Mouse (Mus musculus): Measurements from ENCODE around the gene BC052040.

BC052040 gene

DNA sequence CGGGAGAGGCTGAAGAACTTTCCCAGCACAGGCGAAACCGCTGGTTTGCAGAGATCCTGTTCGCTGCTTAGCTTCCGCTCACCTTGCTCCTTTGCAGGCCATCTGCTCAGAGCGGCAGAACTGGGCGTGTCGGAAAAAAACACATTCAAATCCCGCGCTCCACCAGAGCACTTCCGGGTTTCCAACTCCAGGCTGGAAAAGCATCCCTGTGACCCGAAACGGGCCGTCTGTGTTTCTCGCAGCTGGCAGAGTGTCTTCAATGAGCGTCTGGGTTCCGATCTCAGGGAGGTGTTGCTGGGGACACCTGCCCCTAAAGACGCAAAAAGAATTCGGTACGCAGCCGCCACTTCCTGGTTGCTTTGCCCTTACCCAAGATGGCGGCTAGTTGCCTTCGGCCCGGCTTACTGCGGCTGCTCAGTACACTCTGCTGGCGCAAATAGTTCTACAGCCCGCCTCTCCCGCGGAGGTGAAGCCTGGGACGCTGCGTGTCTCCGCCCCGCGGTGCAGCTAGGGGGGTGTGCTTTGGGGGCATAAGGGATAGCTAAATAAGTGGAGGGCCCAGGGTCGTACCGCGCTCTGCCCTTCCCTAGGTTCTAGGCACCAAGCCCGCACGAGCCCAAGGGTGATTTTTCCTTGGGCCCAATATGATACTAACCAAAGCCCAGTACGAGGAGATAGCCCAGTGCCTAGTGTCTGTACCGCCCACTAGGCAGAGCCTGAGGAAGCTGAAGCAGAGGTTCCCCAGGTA lies at the start of gene BC052040:
Gene BC052040, plus strand, starts transcription at position 476 of the 748 bp plus-strand sequence.
- DNase-seq, result peak; percentile 90

DNA sequence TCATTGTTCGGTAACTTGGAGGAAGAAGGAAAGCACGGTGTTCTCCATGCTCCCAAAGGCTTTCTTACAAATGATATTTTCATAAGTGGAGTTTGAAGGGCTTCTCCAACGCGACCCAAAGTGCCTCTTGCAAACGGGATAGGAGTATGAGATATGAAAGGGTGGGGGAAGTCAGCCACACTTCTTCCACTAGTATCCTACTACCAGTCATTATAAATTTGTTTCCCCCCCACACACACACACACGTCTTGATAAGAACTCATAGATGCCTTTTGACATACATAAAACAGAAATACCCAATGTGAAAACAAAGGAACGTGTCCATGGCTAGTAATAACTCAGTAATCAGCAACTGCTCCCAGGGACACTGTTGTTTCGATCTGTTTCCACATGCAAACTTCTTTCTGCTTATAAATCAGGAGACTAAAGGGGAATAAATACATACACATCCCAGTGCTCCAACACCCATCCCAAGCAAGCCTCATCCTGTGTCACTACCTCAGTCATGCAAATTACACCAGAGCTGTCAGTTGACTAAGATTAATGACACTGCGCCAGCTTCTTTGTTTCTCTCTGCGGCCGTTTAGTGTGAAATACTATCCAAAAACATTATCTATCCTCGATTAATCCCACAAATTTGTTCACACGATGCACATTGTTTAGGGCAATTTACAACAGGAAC lies 43.4 kb upstream of the BC052040 start:
- no peak for DNase-seq

DNA sequence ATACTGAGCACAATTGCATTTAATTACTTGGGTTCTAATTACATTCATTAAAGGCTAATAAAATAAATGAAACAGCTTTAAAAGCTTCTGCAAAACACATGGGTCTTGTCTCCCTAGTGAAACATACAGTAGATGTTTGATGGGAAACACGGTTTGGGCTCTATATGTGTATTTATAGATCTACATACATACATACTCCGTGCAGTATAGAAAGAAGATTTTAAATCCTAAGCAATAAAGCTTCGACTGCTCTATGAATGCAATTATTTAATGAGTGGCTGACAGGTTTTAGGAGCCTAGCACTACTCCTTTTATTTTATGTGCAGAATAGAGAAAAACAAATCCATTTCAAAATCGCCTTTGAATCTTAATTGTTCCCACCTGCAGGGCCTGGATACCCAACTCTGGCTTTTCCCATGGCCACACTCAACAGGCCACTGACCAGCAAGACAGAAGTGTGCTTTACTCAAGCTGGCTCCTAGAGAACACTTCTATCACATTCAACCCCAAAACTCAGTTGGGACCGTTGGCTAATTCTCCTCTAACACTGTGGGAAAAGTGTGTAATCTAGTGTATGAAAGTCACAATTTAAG lies 42.7 kb upstream of the BC052040 start:
- DNase-seq, result no peak

DNA sequence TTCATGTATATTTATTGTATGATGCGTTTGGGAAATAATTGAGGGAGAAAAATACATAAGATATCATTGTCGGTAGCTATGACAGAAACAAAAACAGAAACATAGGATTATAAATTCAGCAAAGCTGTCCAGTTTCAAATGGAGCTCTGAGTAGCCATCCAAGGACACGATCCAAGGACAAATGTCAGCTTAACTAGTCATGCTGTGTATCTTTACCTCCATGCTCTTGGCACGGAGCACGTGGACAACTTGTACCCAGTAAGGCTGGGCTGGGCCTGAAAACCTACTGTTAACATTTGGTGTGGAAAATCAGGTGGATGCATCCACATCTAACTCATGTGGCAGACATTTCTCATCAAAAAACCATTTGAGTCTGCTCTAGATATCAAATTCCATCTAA lies 41.8 kb upstream of the BC052040 start:
- no peak for DNase-seq

DNA sequence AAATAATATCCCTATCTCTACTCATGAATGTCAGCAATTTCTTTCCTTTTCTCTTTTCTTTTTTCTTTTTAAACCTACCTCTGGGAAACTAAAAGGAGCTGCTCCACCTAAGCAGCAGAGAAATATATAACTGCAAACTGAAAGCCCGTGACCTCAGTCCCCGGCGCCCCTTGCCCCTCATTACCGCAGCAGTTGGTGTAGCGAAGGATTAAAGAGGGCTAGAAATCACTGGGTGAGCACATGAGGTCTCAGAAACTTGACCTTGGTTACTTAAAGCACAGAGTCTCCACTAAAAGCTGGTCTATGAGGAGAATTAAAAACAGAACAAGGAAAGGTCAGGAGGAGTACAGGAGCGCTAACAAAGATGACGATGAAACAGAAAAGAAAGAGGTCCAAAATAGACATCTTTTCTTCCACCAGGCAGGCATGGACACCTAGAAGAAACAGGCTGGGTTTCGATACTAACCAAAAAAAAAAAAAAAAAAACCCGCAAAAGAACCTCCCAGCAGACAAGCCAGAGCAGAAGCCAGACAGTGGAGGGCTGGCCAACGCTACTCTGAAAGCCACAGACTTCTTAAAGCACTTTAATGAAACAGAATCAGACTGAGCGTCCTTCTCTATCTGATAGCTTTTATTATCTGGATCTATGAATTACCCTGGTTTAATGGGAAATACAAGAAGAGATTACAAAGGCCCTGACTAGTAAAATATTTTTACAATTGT lies 39.0 kb upstream of the BC052040 start:
- no peak for DNase-seq

DNA sequence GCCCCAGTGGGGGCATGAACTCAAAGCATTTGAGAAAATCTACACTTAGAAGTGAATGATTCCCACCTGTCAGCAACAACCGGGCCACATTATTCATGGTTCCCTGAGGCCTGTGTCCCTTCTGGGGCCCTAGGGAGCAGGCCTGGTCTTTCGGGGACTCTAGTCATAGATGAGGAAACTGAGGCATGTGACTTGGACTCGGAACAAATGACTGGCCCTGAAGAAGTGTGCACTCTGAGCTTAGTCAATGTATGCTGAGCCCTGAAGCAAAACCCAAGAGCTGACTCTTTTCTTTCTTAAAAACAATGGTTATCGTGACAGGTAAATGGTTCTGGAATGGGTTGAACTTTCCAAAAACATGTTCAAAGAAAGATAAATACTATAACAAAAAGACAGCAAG lies 38.3 kb upstream of the BC052040 start:
- no peak for DNase-seq

DNA sequence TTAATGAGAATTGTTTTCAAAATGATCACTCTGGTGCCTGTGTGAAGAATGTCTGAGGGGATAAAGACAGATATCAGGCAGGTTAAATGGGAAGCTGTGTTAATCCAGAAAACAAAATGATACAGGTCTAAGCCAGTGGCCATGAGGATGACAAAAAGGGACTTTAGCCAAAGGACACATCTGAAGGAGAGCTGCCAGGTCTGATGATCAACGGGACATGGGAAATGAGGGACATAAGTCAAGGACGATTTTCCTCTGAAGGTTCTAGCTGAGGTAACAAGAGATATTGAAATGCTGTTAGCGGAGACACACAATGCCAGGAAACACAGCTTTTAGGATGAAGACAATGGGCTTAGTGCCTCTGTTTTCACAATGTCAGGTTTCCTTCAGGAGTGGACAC lies 29.6 kb upstream of the BC052040 start:
- DNase-seq, result no peak

DNA sequence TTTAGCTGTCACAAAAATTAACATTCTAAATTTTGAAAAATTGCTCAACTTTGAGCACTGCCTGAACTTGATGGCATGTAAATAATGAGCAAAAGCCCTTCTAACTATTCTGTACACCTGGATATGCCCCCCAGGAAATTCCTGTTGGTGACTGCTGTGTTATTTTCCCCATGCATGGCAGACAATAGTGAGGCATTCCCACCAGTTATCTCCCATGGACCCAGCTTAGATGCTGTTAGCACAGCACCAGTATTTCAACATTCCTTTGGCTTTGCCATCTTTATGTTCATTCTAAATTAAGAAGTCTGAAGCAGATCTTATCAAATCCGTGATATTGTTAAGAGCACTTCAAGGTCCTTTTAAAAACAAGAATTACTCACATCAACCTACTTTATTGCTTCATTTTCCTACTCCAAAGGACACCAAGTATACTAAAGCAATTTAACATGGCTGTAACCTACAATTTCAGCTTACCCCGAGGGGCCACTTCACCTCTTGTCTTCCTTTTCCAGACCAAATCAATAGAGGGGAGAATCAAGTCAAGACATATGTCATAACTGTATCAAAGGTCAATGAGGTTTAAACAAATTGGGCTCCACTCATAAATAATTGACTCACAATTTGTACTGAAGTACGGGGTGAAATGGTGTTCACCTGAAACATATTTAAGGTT lies 19.2 kb upstream of the BC052040 start:
- DNase-seq, result no peak

DNA sequence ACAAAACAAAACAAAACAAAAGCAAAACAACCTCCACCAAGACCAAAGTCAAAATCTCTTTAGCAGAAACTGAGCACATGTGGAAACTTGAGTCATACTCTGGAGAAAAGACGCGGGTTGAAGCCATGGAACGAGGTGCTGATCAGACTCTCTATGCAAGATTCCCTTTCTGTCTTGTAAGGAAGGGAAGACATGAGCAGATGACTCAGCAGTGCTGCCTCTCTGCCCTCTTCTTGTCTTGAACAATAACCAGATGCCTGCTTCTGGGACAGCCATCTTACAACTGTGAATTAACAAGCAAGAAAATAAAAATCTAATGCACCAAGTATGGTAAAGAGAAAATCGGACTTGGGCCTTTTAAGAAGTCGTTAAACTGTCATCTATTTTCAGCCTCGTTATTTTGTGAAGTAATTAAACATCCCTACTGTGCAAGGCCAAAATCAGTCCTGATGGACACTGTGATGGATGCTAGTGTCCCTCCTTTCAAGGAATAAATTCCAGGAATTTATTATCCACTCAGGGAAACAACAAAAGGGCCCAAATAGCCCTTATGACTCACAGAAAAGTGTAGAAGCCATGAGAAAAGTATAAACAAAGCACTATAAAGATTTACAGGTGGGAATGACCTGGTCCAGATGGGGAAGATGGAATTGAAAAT lies 18.0 kb upstream of the BC052040 start:
- no peak for DNase-seq

DNA sequence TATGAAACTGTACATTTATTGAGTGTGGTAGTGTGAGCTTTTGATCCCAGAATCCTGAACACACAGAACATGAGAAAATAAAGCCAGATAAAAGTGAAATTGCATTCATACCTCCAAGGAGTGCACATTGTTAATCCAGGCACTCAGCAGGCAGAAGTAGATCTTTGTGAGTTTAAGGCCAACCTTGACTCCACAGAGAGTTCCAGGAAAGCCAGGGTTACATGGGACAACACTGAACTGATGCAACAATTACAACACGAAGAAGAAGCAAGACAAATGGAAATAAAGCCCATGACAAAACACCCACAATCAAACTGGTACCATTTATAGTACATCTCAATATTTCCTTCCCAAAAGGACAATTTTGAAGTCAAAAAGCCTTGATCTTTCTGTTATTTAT lies 9.5 kb upstream of the BC052040 start:
- no peak for DNase-seq

DNA sequence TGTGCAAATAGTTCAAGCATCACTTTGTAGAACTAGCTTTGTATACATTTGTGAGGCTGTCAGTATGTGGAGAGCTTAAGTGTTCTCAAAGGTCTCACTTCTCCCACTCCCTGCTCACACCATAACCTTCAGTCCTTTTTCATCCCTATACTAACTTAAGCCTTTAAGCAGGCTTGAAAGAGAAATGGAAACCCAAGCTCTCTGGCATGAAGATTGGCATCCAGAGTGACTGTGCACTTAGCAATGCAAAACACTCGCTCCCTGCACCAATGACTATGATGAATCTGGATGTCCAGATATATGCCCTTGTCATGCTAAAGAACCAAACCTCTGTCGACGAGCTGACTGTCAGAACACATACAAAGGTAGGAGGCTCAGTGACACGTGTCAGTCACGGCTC lies 6.7 kb upstream of the BC052040 start:
- no peak for DNase-seq

DNA sequence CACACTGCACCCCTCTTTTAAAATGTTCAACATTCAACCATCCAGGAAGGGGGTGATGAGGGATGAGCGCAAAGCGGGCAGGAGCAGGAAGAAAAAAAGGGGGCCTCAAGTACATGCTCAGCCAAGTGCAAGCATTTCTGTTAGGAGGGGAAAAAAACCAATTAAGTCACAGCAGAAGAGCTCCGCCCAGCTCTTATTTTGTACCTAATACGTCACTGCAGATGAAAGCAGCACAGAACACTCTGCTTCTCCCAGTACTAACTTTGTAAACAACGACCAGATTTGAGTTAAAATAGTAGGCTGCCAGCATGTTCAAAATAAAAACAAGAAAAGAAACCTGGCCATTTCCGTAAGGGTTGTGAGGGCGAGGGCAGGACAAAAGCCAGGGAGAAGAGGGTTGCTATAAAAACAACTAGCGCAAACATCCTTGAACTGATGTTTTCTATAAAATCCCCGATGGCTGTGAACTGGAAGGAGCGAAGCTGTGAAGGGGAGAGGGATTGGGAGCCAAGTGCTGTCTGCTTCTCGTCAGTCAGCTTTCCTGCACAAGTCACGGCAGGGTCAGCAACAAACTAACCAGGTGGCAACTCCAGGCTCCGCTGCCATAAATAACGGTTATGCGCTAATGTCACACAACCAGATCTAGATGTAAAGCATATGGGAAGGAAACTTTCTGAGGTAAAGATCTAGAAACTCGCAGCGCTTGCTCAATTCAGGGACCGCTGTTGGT lies 2.2 kb upstream of the BC052040 start:
- DNase-seq, result no peak

DNA sequence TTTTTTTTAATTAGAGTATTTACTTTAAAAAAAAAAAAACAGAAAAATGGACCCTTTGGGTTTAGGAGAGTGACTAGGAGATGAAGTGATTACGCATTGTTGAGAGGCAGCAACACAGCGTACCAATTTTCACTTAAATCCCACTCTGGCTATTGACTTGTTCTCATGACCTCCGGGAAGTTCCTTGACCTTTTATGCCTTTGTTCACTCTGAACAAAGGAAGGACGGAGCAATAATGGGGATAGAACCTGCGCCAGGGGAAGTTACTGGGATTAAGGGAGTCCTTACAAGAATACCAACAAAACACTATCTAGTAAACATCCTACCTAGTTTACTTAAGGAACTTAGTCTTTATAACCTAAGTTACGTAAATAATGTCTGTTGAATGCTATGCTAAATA lies 1.5 kb upstream of the BC052040 start:
- DNase-seq, result no peak

DNA sequence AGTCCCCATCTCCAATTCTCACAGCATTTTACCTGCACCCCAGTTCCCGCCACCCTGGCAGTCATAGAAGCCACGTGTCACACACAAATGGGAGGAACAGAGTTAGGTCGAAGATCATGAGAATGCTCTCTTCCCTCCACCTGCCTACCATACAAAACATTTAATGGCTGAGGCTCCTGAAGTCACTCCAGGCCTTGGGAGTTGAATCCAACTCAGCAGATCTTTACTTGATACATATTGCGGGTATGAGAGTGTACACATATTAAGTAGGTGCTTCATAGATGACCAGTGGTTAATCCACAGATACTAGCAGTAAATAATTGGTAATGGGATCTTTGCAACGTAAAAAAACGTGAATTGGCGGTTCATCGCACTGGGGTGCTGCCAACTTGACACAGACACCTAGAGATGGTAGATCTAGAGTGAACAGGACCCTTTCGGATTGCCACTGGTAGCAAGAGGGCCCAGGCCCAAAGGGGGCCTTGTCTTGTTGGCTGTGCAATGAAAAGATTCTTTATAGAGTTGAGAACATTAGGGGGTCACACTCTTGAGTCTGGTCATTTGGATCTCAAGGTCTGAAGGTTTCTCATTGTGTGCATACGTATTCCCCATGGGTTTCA lies 583 bp downstream of the BC052040 start:
- no peak for DNase-seq

DNA sequence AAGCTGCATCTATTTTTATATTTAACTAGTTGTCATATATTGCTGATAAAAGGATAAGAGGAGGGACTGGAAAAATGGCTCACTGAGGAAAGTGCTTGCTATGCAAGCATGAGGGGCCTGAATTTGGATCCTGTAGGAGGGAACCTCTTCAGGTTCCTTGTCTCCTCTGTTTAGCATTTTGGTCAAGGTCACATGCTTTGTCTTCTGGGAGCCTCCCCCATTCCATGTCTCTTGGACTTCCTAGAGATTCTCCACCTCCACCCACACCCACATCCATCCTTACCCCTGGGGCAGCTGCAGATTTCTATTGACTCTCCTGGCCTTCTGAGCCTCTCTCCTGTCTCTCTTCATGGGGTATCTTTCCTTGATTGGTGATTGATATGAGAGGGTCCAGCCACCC lies 2.3 kb downstream of the BC052040 start:
- no peak for DNase-seq

DNA sequence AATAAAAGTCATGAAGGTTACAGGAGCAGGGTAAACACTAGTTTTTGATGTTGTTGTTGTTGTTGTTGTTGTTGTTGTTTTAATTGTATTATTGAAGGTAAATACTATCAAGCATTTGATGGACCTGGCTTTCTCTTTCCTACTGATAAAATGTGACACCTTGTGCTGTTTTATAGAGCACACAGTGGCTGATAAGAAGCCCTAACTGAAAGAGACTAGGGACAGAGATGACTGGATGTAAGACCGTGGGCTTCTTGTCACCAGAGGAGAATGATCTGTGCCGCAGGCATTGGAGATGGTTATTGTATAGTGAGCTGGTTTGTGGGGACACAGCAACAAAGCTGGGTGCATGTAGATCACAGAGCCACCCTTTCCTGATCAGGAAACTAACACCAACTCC lies 9.1 kb downstream of the BC052040 start:
- no peak for DNase-seq

DNA sequence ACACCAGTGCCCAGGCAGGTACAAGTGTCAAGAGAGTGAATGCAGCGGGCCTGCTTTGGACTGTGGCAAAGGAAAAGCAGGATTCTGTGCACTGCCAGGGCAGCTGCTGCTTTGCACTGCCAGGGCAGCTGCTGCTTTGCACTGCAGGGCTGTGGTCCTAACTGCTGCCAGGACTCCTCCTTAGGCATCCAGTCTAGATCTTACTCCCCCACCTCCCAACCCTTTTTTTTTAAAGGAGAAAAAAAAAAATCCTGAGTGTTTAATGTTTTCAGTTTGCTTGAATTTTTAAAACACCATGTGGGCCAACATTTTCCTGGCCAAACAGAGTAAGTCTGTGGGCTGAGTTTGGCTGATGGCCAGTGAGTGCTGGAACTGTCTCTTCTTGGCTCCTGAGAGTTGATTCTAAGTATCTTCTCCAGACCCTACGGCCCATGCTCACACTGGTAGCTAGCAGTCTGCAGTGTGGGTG lies 11.2 kb downstream of the BC052040 start:
- DNase-seq, result no peak

DNA sequence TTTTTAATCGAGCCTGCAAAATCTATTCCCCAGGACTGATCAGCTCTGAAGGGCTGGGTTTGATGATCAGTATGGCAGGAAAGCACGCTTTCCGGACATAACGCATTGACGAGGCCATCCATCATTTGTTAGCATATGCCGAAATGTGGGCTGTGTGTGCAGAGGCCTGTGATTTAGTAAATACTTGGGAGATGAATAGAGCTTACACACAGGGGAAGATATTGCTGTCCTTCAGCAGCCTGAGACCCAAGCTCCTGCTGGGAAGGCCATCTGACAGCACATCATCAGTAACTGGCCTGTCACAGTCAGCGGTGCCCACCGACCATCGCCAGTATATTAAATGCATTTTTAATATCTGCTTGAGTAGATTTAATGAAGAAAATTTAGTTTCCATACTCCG lies 15.5 kb downstream of the BC052040 start:
- DNase-seq, result no peak

DNA sequence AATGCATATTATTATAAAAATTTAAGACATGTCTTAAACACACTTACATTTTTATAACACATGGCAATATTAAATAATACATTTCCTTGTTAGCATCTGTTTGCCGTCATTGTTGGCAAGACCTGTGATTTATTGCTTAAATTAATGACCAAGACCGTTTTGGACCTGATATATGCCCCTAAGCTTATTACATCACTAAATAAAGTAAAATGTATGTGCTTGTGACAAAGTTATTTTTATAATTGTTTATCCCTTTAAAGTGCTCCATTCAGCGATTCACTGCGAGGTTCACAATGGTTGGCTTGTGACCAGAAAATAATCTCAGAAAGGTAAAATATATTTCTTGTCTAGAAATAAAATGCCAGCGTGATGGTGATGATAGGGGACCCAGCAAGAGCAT lies 16.8 kb downstream of the BC052040 start:
- DNase-seq, result no peak

DNA sequence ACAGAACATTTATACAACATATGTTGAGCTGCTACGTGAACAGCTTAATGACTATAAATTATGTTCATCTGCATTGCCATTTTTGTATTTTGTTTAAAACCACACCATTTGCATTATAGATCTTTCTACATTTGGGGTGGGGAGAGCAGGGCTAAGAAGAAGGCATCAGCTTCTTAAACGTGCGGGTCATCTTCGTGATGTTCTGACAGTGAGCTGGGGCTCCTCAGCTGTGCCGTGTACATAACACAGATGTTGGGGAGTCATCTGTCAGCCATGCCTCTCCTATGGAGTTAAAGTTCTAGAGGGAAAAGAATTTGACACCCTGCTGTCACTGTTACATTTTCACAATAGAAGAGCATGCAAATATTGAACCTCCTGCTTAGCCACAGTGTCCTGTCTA lies 19.2 kb downstream of the BC052040 start:
- no peak for DNase-seq

DNA sequence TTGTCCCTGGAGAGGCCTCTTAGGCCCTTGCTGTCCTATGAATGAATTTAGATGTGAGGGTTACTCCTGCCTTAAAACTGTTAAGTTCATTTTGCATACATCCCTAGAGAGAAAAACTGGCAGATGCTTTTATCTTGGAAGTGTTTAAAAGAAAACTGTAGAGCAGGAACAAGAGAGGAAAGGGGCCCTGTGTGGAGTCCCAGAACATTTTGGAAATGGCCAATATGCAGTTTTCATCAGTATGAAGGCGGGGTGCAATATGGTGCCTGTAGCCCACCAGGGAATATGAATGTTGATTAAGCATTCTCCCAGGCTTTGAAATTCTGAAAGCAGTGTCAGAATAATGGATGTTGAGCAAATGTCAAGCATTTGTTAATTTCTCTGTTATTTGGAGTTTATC lies 19.8 kb downstream of the BC052040 start:
- DNase-seq, result no peak
